Mouse (Mus musculus) ovary, adult 18-20 months (tissue): ENCODE results near the gene Rab44.

Source experiments
- DNase-seq: peaks from one replicate; pipeline ENCODE4 v3.0.0; 2022; ENCODE audit warnings: low spot score, mixed read lengths

Rab44 gene

GRCm38 (mm10) chr17:29168438-29168837 lies 54.5 kb downstream of the Rab44 start:
- DNase-seq = no peak

- DNase-seq = no peak
Observed at GRCm38 (mm10) chr17:29168996-29169601, 55.2 kb downstream of the Rab44 start.

GRCm38 (mm10) chr17:29170431-29171000 lies 56.6 kb downstream of the Rab44 start:
- no peak for DNase-seq

- peak; percentile 57 for DNase-seq
Observed at GRCm38 (mm10) chr17:29171001-29171772, 57.2 kb downstream of the Rab44 start.

GRCm38 (mm10) chr17:29172062-29172461 lies 58.1 kb downstream of the Rab44 start:
- DNase-seq = no peak

GRCm38 (mm10) chr17:29173165-29173564 lies 59.2 kb downstream of the Rab44 start:
- DNase-seq = no peak

- DNase-seq = no peak
Observed at GRCm38 (mm10) chr17:29175693-29176092, 61.7 kb downstream of the Rab44 start.

- no peak for DNase-seq
Observed at GRCm38 (mm10) chr17:29176391-29177267, 62.7 kb downstream of the Rab44 start.

GRCm38 (mm10) chr17:29178503-29179059 lies 64.6 kb downstream of the Rab44 start:
- DNase-seq = no peak

GRCm38 (mm10) chr17:29179917-29180316 lies 66.0 kb downstream of the Rab44 start:
- no peak for DNase-seq

- no peak for DNase-seq
Observed at GRCm38 (mm10) chr17:29180406-29181127, 66.6 kb downstream of the Rab44 start.

- no peak for DNase-seq
Observed at GRCm38 (mm10) chr17:29181751-29182150, 67.8 kb downstream of the Rab44 start.

- DNase-seq = no peak
Observed at GRCm38 (mm10) chr17:29183162-29183561, 69.2 kb downstream of the Rab44 start.

- no peak for DNase-seq
Observed at GRCm38 (mm10) chr17:29185376-29186046, 71.6 kb downstream of the Rab44 start.

- no peak for DNase-seq
Observed at GRCm38 (mm10) chr17:29186989-29187859, 73.3 kb downstream of the Rab44 start.

GRCm38 (mm10) chr17:29188989-29189388 lies 75.0 kb downstream of the Rab44 start:
- no peak for DNase-seq

- DNase-seq = no peak
Observed at GRCm38 (mm10) chr17:29195579-29195978, 81.6 kb downstream of the Rab44 start.
